Mouse (Mus musculus) thymus, postnatal 36 days (tissue): ENCODE results near the gene Bsx.
A peak's percentile ranks its signal among the peaks of the same experiment; 100 is the strongest.

Source experiments
- DNase-seq, 2 experiments: peaks; one replicate each; pipeline ENCODE4 v3.0.0; 2022; ENCODE audit warnings: mixed read lengths in 2 of 2

Gene Bsx

GRCm38 (mm10) chr9:40873556-40874470 is at the start of gene Bsx:
Gene Bsx (plus strand): TSS chr9:40874127.
- peak; percentile 17 to 19 for DNase-seq

DNA sequence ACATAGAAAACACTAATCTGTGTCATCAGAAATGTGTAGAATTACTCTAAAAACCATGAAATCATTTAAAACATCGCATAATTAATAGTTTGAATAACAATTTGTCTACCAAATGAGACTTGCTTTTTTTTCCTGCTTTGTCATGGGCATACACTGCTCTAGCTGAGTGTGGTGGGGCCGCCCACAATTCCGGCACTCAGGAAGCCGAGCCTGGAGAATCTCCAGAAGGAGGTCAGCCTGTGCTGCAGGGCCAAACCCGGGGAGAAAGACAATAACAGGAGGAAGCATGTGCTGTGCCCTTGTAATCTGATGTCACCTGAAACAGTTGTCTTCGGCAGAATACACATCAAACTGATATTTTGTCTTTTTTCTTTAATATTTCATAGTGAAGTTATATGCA is 48.3 kb upstream of the Bsx start:
- DNase-seq: no peak

DNA sequence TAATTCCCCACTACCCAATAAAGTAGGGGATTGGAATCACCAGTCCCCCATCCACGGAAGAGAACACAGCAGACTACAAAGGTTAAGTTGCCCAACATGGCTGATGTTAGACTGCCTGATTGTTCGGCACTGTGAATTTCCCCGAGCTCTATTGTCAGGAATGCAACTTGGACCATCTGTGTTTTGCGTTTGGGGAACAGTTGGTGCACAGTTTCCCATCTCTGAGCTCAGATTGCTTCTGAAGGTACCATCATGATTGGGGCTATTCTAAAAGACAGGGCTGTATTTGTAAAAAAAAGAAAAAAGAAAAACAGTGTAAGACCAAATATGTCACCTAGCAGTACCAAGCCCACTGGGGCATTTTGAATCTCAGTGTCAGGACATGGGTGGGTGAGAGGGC is 46.6 kb upstream of the Bsx start:
- no peak for DNase-seq

- DNase-seq: peak; percentile 53 to 65
Measured at GRCm38 (mm10) chr9:40834569-40834968, 39.4 kb upstream of the Bsx start.

GRCm38 (mm10) chr9:40836681-40837080 is 37.2 kb upstream of the Bsx start:
- no peak for DNase-seq

DNA sequence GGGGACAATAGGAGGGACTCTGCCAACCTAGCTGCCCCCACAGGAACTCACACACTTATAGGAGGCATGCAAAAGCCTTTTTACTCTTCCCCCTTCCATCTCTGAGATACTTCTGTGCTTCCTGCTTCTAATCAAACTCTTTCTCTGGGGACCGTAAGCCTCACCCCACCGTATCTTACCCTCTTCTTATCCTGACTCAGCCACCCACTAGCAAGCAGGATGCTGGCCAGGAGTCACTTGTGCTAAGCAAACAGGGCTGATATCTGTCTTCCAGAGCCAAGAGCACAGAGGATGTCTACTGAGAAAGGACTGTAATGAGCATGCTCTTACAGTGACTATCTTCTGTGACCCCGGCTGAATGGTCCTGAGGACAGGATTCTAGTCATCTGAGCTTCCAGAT is 34.3 kb upstream of the Bsx start:
- DNase-seq: no peak

DNA sequence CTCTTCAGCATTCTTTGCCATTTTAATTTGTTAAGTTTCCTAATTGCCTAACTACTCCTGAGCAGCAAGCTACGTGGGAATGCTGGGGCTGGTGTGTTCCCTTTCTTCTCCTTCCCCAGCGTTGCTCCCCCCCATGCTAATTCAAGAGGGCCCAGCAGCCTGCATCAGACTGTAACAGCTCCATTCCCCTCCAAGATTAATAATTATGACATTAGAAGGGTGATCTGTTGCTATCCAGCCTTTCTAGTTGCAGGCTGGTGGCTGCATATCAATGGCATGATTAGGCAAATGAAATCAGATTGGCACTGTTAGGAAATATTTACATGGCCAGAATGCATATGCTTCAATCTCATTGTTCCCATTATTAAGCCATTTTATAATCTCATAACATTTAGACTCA is 22.4 kb upstream of the Bsx start:
- no peak for DNase-seq

GRCm38 (mm10) chr9:40858461-40859160 is 15.3 kb upstream of the Bsx start:
- no peak for DNase-seq

DNA sequence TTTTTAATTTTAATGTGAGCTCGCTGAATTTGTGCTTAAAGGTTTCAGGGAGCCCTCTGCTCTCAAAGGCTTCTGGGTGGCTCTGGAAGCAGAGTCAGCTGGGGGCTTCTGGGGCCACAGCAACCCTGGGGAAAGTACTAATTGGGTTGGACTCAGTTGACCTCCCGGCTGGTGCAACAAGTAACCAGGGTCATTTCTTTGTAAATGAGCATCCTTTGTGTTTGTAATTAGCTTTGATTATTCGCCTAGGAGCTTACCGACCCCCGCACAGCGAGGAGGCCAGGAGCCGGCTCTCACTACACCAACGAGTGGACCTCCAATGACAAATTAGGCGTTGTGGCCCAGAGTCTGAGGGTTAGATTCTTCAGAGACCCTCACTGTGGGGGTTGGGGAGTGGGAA is 14.7 kb upstream of the Bsx start:
- DNase-seq: no peak

DNA sequence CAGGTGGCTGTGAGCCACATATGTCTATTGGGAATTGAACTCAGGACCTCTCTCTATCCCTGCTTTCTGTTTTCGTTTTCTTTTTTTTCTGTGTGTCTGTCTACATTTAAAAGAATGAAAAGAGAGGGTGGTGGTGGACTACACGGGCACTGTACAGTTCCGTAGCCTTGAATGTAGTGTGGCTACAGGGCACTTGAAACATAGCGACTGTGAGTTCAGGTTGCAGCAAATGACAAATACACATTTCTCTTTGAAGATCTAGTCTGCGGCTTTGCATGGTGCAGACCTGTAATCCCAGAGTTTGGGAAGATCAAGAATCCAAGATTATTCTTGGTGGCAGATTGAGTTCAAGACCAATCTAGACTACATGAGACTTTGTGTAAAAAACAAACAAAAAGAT is 3.6 kb upstream of the Bsx start:
- DNase-seq: no peak

- DNase-seq: no peak
Measured at GRCm38 (mm10) chr9:40871369-40872155, 2.4 kb upstream of the Bsx start.

GRCm38 (mm10) chr9:40872156-40872478 is 1.8 kb upstream of the Bsx start:
- DNase-seq: no peak

DNA sequence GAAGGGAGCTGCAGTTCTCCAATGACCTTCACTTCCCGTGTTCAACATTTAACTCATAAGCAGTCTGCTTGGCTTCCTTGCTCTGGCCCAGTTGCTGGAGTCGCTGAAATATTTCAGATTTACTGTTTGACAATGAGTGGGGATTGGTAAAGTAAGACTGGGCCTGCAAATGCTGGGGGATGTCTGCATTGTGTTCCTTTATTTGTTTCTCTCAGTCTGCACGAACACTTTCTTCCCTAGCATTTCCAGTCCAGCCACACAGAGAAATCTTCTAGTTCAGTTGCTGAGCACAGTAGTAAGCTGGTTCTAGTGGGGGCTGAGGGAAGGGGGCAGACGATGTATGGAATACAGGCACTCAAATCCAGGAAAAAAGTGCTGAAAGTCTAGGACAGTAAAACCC is 1.0 kb downstream of the Bsx start:
- no peak for DNase-seq

GRCm38 (mm10) chr9:40875431-40875830 is 1.5 kb downstream of the Bsx start:
- DNase-seq: no peak

GRCm38 (mm10) chr9:40876164-40876563 is 2.2 kb downstream of the Bsx start:
- no peak for DNase-seq

DNA sequence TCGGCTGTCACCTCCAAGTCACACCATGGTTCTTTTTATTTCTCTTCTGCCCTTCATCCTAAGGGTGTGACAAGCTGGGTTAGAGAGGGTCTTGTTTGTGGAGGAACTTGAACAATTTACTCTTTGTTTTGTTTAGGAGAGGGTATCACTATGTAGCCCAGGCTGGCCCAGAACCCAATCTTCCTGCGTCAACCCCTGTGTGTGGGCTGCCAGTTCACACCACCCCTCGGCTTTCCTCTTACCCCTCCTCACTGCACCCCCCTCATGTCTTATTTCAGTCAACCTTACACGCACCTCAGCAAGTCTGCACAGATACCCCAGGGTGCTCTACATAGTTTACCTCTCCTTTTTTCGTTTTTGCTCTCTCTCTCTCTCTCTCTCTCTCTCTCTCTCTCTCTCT is 2.8 kb downstream of the Bsx start:
- no peak for DNase-seq

- no peak for DNase-seq
Measured at GRCm38 (mm10) chr9:40877146-40877880, 3.4 kb downstream of the Bsx start.

DNA sequence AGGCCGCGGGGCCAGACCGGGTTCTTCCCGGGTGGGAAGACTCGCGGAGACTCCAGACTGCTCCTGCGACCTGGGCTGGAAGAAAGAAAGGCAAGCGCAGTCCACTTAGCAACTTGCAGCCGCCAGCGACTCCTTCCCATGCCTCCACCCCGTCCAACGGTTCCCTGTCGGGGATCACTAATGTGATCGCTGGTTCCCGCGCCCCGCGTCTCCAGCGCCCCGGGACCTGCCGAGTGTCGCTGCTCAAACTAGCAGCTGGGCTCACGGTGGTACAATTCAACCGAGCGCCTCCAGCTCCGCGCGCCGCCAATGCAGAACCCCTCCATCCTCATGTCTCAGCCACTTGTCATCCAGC is 3.9 kb downstream of the Bsx start:
- no peak for DNase-seq

GRCm38 (mm10) chr9:40878291-40878945 is 4.5 kb downstream of the Bsx start:
- DNase-seq: no peak

DNA sequence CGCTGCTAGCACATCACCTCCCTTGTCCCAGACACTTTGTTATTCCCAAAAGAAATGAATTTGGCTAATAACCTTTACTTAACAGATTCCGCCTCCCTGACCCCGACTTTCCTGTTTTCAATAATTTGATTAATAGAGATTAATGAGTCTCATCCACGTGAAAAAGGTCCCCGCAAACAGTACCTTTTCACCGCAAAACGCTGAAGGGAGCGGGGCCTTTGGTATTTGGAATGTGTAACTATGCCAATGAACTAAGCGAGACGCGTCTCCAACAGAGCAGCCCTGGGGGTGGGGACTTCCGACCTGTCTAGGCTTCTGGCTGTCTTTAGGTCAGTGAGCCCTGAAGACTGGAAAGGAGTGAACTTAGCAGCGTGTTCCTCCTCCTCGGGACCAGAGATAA is 5.1 kb downstream of the Bsx start:
- no peak for DNase-seq

DNA sequence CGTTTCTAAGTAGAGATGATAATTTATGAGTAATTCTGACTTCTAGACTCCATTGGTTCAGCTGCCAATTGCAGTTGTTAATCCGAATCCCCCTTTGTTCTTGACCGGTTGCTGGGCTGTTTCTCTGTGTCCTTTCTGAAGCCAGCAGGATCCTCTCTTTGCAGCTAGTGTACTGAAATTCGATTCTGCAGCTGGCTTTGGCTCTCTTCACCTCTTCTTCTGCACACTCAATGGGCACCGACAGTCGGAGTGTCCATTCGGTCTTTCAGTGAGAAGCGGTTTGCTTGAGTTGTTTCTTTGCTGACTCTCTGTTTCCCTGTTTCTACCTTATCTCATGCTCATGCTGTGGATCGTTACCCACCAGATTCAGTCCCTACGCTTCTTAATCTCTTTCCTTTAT is 11.7 kb downstream of the Bsx start:
- DNase-seq: no peak

- no peak for DNase-seq
Measured at GRCm38 (mm10) chr9:40889389-40889788, 15.5 kb downstream of the Bsx start.
